Mouse (Mus musculus): ENCODE results near the gene Cinp. TPM values are rescaled to one million over a fixed set of nuclear protein-coding genes. Genes with fewer than 3 reads are reported as not detected.
"Not testable (repeated sequence)": the region's sequence is repeated elsewhere in the genome, so short reads cannot be mapped to it uniquely, and the experiment has no call there.

The Cinp gene
- polyA plus RNA-seq, 1 experiment, result 52.0 TPM

DNA sequence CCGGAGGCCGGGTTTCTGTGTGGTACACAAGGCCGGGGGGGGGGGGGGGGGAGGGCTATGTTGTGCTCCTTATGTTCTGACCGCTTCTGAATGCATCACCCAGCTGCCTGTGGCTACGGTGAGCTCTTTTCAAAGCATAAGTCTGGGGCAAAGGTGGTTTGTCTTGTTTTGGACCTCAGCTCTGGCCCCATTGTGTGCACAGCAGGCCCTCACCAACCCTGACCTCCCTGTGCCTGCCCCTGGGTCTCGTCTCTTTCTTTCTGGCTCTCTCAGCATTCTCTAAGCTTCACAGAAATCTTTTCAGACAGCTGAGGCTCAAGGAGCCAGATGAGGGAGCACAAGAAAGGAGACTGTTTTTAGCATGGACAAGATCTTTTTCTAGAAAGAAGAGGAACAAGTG, 23.4 kb downstream of the Cinp start:
- WGBS, result 85% methylated on average over 6 of the region's 6 CpGs
- DNase-seq, result no peak
- H3K4me1 ChIP-seq (replicated peaks; ENCODE audit: control insufficient read depth, insufficient read depth, low read length), result peaks cover 7% of the 10 kb centered on the region
- no peak for TF ChIP-seq CTCF (IDR thresholded peaks at IDR 0.05; ENCODE audit: borderline replicate concordance, control insufficient read depth, extremely low read depth, insufficient read depth, low read length, poor library complexity)
- TF ChIP-seq POLR2A (IDR thresholded peaks at IDR 0.05; ENCODE audit: control insufficient read depth, extremely low read depth, insufficient read depth, low read length, poor library complexity), result no peak
- H3K27ac ChIP-seq (ENCODE audit: control insufficient read depth, insufficient read depth, low read length), result no peak overlapping the region
- peaks cover 11% of the 10 kb centered on the region; the same call in 1 of the 2 replicates for H3K36me3 ChIP-seq (ENCODE audit: control insufficient read depth, insufficient read depth, low read length)
- H3K27me3 ChIP-seq (ENCODE audit: control insufficient read depth, insufficient read depth, low read length), result no peaks in the 10 kb centered on the region
- H3K4me3 ChIP-seq (ENCODE audit: control insufficient read depth, insufficient read depth, low read length), result no peak overlapping the region

DNA sequence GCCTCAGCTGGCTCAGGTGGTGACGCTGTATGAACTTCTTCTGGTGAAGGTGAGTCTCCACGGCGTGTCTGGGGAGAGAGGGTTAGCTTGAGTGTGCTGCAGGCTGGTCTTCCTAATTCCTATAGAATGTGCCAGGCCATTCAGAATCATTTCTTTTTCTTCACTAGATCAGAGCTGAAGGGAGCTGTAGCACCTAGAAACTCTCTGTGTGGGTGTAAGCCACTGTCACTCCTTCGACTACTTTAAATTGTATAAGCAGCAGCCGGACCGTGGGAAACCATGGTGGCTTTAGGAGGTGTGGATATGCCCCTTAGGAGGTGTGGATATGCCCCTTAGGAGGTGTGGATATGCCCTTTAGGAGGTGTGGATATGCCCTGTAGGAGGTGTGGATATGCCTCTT, 24.9 kb downstream of the Cinp start:
- Histone ChIP-seq H3K27ac (ENCODE audit: control insufficient read depth, insufficient read depth, low read length) (no peak overlapping the region), H3K27me3 (ENCODE audit: control insufficient read depth, insufficient read depth, low read length) (no peaks in the 10 kb centered on the region), H3K36me3 (ENCODE audit: control insufficient read depth, insufficient read depth, low read length) (peaks cover 11% of the 10 kb centered on the region; the same call in 1 of the 2 replicates), H3K4me1 (replicated peaks; ENCODE audit: control insufficient read depth, insufficient read depth, low read length) (peaks cover 7% of the 10 kb centered on the region), H3K4me3 (ENCODE audit: control insufficient read depth, insufficient read depth, low read length) (no peak overlapping the region)
- WGBS, result 93% methylated on average over 6 of the region's 6 CpGs
- no peak for DNase-seq
- TF ChIP-seq CTCF (IDR thresholded peaks at IDR 0.05; ENCODE audit: borderline replicate concordance, control insufficient read depth, extremely low read depth, insufficient read depth, low read length, poor library complexity) (no peak), POLR2A (IDR thresholded peaks at IDR 0.05; ENCODE audit: control insufficient read depth, extremely low read depth, insufficient read depth, low read length, poor library complexity) (no peak)

- H3K27ac ChIP-seq (ENCODE audit: control insufficient read depth, insufficient read depth, low read length), result no peak overlapping the region
- no peak for TF ChIP-seq CTCF (IDR thresholded peaks at IDR 0.05; ENCODE audit: borderline replicate concordance, control insufficient read depth, extremely low read depth, insufficient read depth, low read length, poor library complexity)
- no peaks in the 10 kb centered on the region for H3K27me3 ChIP-seq (ENCODE audit: control insufficient read depth, insufficient read depth, low read length)
- no peaks in the 10 kb centered on the region for H3K36me3 ChIP-seq (ENCODE audit: control insufficient read depth, insufficient read depth, low read length)
- peak; percentile 40 for DNase-seq
- 81% methylated on average over 7 of the region's 7 CpGs for WGBS
- H3K4me1 ChIP-seq (replicated peaks; ENCODE audit: control insufficient read depth, insufficient read depth, low read length), result peaks cover 11% of the 10 kb centered on the region
- H3K4me3 ChIP-seq (ENCODE audit: control insufficient read depth, insufficient read depth, low read length), result no peak overlapping the region
These were observed 27.7 kb downstream of the Cinp start for GRCm38 (mm10) chr12:110861256-110861655.

DNA sequence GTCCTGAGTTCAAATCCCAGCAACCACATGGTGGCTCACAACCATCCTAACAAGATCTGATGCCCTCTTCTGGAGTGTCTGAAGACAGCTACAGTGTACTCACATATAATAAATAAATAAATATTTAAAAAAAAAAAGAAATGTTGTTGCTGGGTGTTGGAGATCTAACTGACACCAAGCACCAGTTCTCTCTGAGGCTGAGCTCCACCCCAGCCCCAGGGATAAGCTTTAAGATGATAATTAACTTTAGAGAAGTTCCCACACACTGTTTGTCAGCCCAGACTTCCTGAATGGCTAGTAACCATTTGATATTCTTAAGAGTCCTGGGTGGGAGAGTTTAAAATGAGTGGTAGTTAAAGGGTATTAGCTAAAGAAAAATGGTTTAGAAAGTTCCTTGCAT, 28.7 kb downstream of the Cinp start:
- no peaks in the 10 kb centered on the region for H3K36me3 ChIP-seq (ENCODE audit: control insufficient read depth, insufficient read depth, low read length)
- TF ChIP-seq CTCF (IDR thresholded peaks at IDR 0.05; ENCODE audit: borderline replicate concordance, control insufficient read depth, extremely low read depth, insufficient read depth, low read length, poor library complexity) (no peak), POLR2A (IDR thresholded peaks at IDR 0.05; ENCODE audit: control insufficient read depth, extremely low read depth, insufficient read depth, low read length, poor library complexity) (no peak)
- no peak for DNase-seq
- H3K4me3 ChIP-seq (ENCODE audit: control insufficient read depth, insufficient read depth, low read length), result no peak overlapping the region
- no peak overlapping the region for H3K27ac ChIP-seq (ENCODE audit: control insufficient read depth, insufficient read depth, low read length)
- H3K27me3 ChIP-seq (ENCODE audit: control insufficient read depth, insufficient read depth, low read length), result no peaks in the 10 kb centered on the region
- H3K4me1 ChIP-seq (replicated peaks; ENCODE audit: control insufficient read depth, insufficient read depth, low read length), result peaks cover 16% of the 10 kb centered on the region

DNA sequence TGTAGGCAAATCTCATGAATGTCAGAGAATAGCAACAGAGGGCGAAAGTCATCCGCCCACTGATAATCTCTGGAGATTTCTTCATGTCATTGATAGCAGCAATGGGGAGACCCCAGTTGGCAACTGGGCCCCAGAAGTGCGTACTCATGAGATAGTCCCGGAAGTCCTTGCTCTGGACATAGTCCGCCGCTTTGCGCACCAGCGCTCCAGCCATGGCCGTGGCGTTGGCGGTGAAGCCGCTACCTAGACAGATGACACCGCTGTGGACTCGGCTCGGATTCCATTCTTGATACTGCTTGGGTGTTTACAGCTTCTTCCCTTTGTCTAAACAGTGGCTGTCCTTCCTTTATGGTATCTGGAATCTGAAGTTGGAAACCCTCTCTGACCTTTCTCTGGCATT, 30.3 kb downstream of the Cinp start:
- not testable (repeated sequence) for H3K27ac ChIP-seq (ENCODE audit: control insufficient read depth, insufficient read depth, low read length); H3K27me3 ChIP-seq (ENCODE audit: control insufficient read depth, insufficient read depth, low read length); H3K4me3 ChIP-seq (ENCODE audit: control insufficient read depth, insufficient read depth, low read length); H3K36me3 ChIP-seq (ENCODE audit: control insufficient read depth, insufficient read depth, low read length); DNase-seq
- H3K4me1 ChIP-seq (replicated peaks; ENCODE audit: control insufficient read depth, insufficient read depth, low read length), result peaks cover 23% of the 10 kb centered on the region
- WGBS, result 99% methylated on average over 15 of the region's 15 CpGs

DNA sequence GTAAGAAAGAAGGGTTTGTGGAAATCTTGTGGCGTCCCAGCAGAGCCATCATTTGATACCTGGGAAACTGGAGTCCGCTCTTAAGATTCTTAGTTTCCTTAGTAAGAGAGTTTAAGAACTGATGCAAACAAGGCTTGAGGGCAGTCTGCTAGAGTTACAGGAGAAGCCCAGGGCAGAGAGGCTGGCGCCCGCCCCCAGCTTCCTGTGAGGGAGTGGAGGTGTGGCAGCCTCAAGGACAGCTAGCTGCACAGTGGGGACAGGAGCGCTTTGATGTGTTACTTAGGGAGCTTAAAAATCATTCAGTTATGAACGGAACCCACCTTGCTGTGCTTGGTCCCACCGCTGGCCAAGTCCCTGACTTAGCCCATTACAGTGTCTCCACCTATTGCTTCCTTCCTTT, 31.7 kb downstream of the Cinp start:
- peak; percentile 35 for DNase-seq
- Histone ChIP-seq H3K4me1 (replicated peaks; ENCODE audit: control insufficient read depth, insufficient read depth, low read length) (peaks cover 23% of the 10 kb centered on the region), H3K27me3 (ENCODE audit: control insufficient read depth, insufficient read depth, low read length) (no peaks in the 10 kb centered on the region), H3K27ac (ENCODE audit: control insufficient read depth, insufficient read depth, low read length) (no peak overlapping the region), H3K4me3 (ENCODE audit: control insufficient read depth, insufficient read depth, low read length) (no peak overlapping the region), H3K36me3 (ENCODE audit: control insufficient read depth, insufficient read depth, low read length) (no peaks in the 10 kb centered on the region)
- TF ChIP-seq POLR2A (IDR thresholded peaks at IDR 0.05; ENCODE audit: control insufficient read depth, extremely low read depth, insufficient read depth, low read length, poor library complexity), result no peak
- TF ChIP-seq CTCF (IDR thresholded peaks at IDR 0.05; ENCODE audit: borderline replicate concordance, control insufficient read depth, extremely low read depth, insufficient read depth, low read length, poor library complexity), result no peak
- WGBS, result 20% methylated on average over 7 of the region's 7 CpGs

- DNase-seq, result no peak
These were observed 33.9 kb downstream of the Cinp start for GRCm38 (mm10) chr12:110854786-110855737.

More at GRCm38 (mm10) chr12:110854786-110855737, 33.9 kb downstream of the Cinp start:
- H3K4me1 ChIP-seq (replicated peaks; ENCODE audit: control insufficient read depth, insufficient read depth, low read length), result peaks cover 31% of the 10 kb centered on the region
- no peaks in the 10 kb centered on the region for H3K36me3 ChIP-seq (ENCODE audit: control insufficient read depth, insufficient read depth, low read length)
- TF ChIP-seq CTCF (IDR thresholded peaks at IDR 0.05; ENCODE audit: borderline replicate concordance, control insufficient read depth, extremely low read depth, insufficient read depth, low read length, poor library complexity), result no peak
- 0 out of 2 replicates have a peak, but pooled peaks have one; percentile 8 for TF ChIP-seq POLR2A (IDR thresholded peaks at IDR 0.05; ENCODE audit: control insufficient read depth, extremely low read depth, insufficient read depth, low read length, poor library complexity)
- peak overlapping the region; percentile 5; the same call in 1 of the 2 replicates for H3K27ac ChIP-seq (ENCODE audit: control insufficient read depth, insufficient read depth, low read length)
- no peaks in the 10 kb centered on the region for H3K27me3 ChIP-seq (ENCODE audit: control insufficient read depth, insufficient read depth, low read length)
- peak overlapping the region; percentile 17 for H3K4me3 ChIP-seq (ENCODE audit: control insufficient read depth, insufficient read depth, low read length)
- 48% methylated on average over 32 of the region's 32 CpGs for WGBS

Data from thymus, adult 2 months (tissue).